Mouse (Mus musculus) cerebellum, postnatal 4 days (tissue): ENCODE results near the gene Abca1.

ENCODE experiments used
- DNase-seq, 2 experiments: peaks; one replicate each; pipeline ENCODE4 v3.0.0; 2022; ENCODE audit warnings: low spot score in 2 of 2, mixed read lengths in 1 of 2

The Abca1 gene

GRCm38 (mm10) chr4:53085634-53086033 is 74.1 kb downstream of the Abca1 start:
- no peak for DNase-seq

DNA sequence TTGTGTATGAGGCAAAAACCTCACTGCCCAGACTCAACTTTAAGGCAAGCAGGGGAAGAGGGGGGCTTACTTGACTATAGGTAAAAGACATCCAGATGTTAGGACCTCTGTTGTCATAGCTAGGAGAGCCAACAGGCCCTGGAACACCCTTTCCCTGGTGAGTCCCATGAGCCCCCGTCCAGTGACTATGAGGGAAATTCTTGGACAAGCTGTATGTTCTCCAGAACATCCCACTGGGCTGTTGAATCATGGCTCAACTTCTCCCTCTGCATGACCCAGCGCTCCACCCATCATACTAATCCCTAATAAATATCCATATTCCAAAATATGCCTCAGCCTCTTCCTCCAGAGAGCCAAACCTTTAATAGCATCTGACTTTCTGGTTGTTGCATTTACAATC is 76.6 kb downstream of the Abca1 start:
- DNase-seq = no peak

DNA sequence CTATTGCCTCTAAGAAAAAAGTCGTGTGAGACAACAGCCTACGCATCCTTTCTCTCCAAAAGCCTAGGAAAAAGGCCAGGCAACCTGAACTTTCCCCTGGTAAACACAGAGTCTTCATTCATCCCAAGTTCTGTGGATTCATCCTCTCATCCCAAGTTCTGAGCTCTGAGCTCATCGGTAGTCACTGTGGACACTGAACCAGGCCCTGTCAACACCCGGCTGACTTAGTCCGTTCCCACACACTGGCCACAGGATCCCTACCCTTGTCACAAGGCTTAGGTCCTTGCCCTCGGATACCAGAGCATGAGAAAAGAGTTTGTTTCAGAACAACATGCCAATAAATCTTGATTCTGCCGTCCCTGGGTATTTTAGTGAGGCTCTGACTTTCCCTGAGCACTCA is 77.2 kb downstream of the Abca1 start:
- no peak for DNase-seq

DNA sequence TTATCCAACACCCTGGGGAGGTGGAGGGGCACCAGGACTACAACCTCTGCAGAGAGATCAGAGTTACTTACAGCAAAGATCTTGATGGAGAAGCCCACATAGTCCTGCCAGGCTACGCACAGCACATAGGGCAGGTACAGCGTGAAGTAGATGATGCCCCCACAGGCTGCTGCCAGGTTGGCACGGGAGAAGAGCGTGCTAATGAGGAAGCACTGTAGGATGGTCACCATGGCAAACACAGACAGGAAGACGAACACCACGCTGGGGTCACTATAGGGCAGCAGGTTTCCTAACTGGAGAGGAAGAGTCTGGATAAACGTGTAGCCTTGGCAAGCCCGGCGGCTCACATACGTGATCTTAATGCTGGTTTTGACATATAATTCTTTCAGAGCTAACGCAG is 77.8 kb downstream of the Abca1 start:
- no peak for DNase-seq

DNA sequence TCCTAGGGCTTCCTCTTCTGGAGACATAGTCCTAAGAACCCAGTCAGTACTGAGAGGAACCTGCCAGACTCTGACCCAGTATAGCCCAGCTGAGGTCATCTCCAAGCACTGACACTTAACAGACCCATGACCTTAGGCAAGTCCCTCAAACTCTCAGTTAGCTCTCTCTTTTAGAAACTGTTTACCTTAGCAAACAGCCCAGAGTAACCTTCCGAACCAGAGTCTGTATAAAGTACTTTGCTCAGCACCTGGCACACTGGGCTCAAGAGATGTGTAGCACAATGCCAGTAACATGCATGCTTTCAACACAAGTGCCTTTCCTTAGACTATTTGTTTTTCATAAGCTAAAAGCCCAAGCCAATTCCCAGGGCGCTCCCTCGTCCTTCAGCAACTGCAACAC is 79.4 kb downstream of the Abca1 start:
- no peak for DNase-seq

GRCm38 (mm10) chr4:53078793-53079310 is 80.8 kb downstream of the Abca1 start:
- no peak for DNase-seq

DNA sequence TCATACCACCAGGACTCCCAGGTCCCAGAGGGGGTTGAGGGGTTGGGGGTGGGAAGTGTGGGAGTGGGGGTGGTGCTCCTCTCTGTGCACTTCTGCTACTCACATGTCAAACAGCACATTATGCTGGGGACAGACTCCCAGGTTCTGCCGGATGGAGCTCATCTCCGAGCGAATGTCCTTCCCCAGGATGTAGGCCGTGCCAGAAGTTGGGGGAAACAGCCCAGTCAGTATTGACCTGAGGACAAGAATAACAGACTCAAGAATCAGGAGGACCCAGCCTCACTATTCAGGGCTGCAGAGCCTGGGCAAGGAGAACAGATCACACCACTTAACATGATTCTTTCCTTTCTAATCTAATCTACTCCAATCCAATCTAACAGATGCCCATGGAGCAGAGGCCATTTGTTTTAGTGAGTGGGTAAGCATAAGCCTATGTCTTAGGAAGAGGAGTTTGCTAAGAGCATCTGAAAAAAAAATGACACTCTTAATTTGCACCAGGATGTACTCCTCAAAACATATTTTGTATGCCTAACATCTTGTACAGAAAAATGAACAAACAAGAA is 82.8 kb downstream of the Abca1 start:
- no peak for DNase-seq

DNA sequence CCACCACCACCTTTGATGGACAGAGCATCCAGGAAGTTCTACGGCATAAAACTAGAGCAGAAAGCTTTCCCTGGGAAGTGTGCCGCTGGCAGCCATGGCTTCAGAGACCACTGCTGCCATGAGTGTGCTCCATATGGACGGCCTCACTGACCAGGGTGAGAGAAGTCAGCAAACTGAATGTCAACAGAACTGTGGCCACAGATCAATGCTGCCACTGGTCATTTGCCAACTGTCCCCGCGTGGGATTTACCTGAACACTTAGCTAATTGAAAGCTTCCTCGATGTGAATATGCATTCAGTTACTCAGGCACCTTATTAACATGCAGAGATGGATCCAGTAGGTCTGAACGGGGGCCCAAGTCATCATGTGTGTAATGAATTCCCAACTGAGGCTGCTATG is 86.7 kb downstream of the Abca1 start:
- DNase-seq = no peak

GRCm38 (mm10) chr4:53062301-53063008 is 97.2 kb downstream of the Abca1 start:
- DNase-seq = no peak

GRCm38 (mm10) chr4:53046238-53047022 is 113.3 kb downstream of the Abca1 start:
- DNase-seq = no peak

DNA sequence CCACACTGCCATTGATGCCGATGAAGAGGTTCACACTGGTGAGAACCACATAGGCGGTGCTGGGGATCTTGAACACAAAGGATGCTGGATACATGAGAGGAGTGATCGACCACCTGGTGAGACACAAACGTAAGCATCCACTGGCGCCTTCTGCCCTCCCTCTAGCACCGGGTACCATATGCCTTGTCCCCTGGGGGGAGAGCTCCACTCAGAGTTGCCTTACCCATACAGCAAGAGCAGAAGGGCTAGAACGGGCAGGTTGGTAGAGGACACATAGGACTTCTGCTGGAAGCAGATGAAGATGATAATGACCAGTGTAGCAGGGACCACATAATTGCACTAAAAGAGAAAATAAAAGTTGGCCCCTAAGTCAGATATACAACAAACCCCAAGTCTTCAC is 113.9 kb downstream of the Abca1 start:
- no peak for DNase-seq

DNA sequence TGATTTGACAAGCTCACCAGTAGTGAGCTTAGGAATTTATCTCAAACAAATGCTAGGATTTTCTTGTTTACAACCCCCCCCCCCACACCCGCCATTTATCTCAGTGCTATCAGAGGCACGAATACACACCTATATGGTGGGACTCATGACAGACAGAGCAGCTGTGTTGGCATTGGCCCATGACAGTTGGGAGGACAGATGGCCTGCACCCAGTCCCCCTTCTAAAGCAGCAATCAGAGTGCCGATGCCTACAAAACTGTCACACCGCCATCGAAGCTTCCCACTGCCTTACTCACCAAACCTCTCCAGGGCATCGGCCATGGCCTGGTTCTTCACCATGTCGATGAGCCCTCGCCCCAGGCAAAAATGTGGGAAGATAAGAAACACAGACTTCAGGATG is 115.9 kb downstream of the Abca1 start:
- DNase-seq = peak in 1 of 2 experiments; percentile 58

DNA sequence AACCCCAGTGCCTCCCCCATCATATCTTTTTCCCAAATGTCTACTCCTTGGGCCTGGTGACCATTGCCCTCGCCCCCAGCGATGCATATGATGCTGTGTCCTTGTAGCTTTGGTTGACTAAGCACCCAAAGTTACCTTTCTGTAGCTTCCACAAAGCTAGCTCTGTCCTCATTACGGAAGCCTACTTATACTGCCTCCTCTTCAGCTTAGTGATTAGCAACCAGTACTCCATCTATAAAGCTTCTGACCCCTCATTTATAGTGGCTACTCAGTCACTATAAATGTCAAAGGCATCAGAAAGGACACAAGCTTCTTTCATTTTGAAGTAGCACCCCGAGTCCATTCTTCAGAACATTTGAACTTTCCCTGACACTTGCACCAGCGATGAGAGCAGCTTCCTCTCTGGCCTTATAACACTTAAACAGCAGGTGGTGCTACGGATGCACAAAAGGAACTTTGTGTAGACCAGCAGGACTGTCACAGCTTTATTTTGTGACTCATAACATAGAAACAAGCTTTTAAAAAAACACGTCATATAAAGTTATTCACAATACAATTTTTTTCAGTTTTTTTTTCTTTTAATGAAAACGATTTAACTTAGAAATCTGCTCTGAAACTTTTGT is 129.3 kb downstream of the Abca1 start:
- DNase-seq = no peak

- DNase-seq = no peak
Observed at GRCm38 (mm10) chr4:53027811-53028210, 131.9 kb downstream of the Abca1 start.

GRCm38 (mm10) chr4:53024397-53024796 is 135.3 kb downstream of the Abca1 start:
- no peak for DNase-seq

GRCm38 (mm10) chr4:53023189-53023925 is 136.3 kb downstream of the Abca1 start:
- DNase-seq = no peak

GRCm38 (mm10) chr4:53018392-53018791 is 141.3 kb downstream of the Abca1 start:
- DNase-seq = no peak

DNA sequence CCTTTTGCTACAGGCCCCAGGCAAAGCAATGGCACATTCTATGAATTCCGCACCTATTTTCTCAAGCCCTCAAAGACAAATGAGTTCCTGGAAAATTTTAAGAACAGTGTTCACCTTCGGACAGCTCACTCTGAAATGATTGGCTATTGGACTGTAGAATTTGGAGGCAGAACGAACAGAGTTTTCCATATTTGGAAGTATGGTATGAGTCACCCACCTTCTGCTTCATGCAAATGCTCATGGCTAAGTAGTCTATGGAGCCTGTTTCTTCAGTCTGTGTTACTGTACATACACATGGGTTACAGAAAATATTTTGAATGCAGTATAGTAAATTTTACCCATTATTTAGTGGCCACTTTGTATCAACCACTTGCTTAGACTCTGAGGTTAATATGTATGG is 144.7 kb downstream of the Abca1 start:
- no peak for DNase-seq

GRCm38 (mm10) chr4:53014421-53014820 is 145.3 kb downstream of the Abca1 start:
- DNase-seq = no peak

- peak; percentile 94 to 96 for DNase-seq
Observed at GRCm38 (mm10) chr4:53011732-53012361, 147.8 kb downstream of the Abca1 start, which contains the start of gene Nipsnap3b. TSS of gene Nipsnap3b (plus strand) at chr4:53011880.

DNA sequence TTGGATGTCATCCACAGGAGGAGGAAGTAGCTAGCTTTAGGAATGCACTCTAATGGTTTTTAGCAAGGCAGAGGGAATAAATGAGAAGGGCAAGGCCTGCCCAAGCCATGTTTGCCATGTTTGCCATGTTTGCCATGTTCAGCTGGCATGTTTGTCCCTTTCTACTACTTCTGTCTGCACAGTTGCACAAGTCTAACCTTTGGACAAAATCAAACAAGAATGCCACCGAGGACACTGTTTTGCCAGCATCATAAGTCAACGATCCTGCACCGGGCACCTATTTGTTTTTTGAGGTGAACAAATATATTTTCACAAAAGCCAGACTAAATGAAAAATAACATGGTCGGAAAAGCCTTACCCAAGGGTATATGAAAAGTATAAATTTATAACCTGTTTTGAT is 149.8 kb downstream of the Abca1 start:
- no peak for DNase-seq
